Mouse (Mus musculus): ENCODE measurements at regions not wholly inside any gene's neighbourhood (a gene's known extent, or its start where the extent isn't known, plus 50 kb on each side); places are given as distances from the start of the nearest gene placed in this dataset.

- Histone ChIP-seq H3K27ac (replicated peaks) (peak overlapping the region; percentile 3; the same call in 1 of the 2 replicates), H3K9me3 (replicated peaks) (no peaks in the 10 kb centered on the region), H3K36me3 (no peaks in the 10 kb centered on the region), H3K4me3 (no peak overlapping the region), H3K4me1 (peaks cover 5% of the 10 kb centered on the region; the same call in 1 of the 2 replicates), H3K27me3 (ENCODE audit: low read depth, poor library complexity, severe bottlenecking) (no peaks in the 10 kb centered on the region)
- 88% methylated on average over 7 of the region's 7 CpGs for WGBS
- no peak for DNase-seq (ENCODE audit: low spot score)
Observed at GRCm38 (mm10) chr3:50923327-50923726, 300.9 kb upstream of the Noct start.

DNA sequence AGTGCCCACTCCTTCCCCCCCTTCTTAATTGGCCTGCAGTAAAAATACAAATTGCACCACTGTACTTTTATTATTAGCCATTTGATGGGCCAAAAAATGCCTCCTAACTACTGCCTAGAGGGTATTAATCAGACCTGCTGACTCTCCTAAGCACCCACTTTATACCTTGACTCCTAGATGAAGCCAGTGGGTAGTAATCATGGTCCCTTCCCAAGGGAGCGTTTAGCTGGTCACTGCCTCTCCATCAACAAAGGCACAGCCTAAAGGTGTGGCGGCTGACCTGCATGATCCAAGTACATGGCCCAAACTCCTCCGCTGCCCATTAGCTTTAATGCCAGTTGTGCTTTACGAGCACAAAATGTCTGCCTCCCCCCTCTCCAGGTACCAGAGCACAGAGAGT, 296.9 kb upstream of the Noct start:
- Histone ChIP-seq H3K36me3 (no peaks in the 10 kb centered on the region), H3K4me3 (no peak overlapping the region), H3K9me3 (replicated peaks) (no peaks in the 10 kb centered on the region), H3K4me1 (peaks cover 5% of the 10 kb centered on the region; the same call in 1 of the 2 replicates), H3K27ac (replicated peaks) (no peak overlapping the region), H3K27me3 (ENCODE audit: low read depth, poor library complexity, severe bottlenecking) (no peaks in the 10 kb centered on the region)
- no peak for DNase-seq (ENCODE audit: low spot score)
- WGBS, result 90% methylated on average over 4 of the region's 4 CpGs

DNA sequence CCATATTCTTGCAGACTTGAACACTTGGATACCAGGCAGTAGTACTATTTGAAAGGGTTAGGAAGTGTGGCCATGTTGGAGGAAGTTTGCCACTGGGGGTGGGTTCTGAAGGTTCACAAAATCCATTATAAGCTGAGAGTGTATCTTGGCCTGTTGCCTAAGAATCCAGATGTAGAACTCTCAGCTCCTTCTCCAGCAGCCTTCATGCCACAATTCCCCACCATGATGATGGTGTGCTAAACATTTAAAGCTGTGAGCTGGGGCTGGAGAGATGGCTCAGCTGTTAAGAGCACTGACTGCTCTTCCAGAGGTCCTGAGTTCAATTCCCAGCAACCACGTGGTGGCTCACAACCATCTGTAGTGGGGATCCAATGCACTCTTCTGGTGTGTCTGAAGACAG, 295.2 kb upstream of the Noct start:
- no peaks in the 10 kb centered on the region for H3K9me3 ChIP-seq (replicated peaks)
- WGBS, result 83% methylated on average over 1 of the region's 1 CpGs
- H3K4me3 ChIP-seq, result no peak overlapping the region
- no peaks in the 10 kb centered on the region for H3K4me1 ChIP-seq
- H3K27me3 ChIP-seq (ENCODE audit: low read depth, poor library complexity, severe bottlenecking), result no peaks in the 10 kb centered on the region
- H3K36me3 ChIP-seq, result no peaks in the 10 kb centered on the region
- no peak for DNase-seq (ENCODE audit: low spot score)
- H3K27ac ChIP-seq (replicated peaks), result no peak overlapping the region

DNA sequence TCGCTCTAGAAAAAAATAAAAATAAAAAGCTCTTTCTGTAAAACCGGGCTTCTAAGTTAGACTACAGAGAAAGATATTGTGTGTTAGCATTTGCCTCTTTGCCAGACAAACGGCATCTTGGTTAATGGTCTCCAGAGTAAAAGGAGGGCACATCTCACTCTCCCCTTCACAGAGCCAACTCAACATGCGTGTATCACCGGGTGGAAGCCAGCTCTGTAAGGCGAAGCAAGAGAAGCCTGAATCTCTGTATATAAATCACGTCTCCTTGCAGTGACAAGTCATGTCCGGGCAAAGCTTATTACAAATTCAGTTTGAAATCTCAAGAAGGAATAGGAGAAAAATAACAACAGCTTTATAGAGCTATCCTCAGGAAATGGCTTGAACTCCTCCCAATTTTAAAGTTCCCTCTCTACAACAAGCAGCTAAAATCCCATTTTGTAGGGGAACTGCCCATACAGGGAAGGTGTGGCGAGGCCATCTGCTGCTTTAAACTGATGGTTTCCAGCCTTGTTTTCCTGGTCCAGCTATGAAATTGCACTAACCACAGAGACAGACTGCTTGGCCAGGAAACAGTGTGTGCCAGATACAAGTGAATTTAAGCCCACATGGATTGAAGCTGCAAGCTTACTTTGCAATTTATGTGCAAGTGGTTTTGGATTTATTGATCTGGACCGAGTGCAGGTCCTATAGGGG, 291.7 kb upstream of the Noct start:
- H3K4me3 ChIP-seq, result no peak overlapping the region
- no peak for DNase-seq (ENCODE audit: low spot score)
- H3K27me3 ChIP-seq (ENCODE audit: low read depth, poor library complexity, severe bottlenecking), result no peaks in the 10 kb centered on the region
- H3K27ac ChIP-seq (replicated peaks), result no peak overlapping the region
- H3K36me3 ChIP-seq, result no peaks in the 10 kb centered on the region
- 91% methylated on average over 10 of the region's 10 CpGs for WGBS
- no peaks in the 10 kb centered on the region for H3K9me3 ChIP-seq (replicated peaks)
- no peaks in the 10 kb centered on the region for H3K4me1 ChIP-seq

DNA sequence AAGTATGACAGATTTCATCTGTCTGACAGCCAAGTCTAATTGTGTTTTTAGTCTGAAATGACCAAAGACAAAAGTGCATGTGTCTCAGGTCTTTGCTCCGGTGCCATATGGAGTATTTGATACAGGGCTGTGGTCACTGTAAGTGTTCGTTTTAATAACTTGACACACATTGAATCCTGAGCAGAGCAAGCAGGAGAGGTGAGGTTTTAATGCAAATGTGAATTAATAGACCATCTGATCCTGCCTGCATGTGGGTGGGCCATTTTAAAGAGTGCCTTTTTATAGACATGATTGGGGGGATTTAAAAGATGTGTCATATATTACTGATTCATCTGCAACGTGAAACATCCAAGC, 291.2 kb upstream of the Noct start:
- no peak overlapping the region for H3K27ac ChIP-seq (replicated peaks)
- no peak for DNase-seq (ENCODE audit: low spot score)
- no peaks in the 10 kb centered on the region for H3K27me3 ChIP-seq (ENCODE audit: low read depth, poor library complexity, severe bottlenecking)
- no peak overlapping the region for H3K4me3 ChIP-seq
- H3K36me3 ChIP-seq, result no peaks in the 10 kb centered on the region
- 92% methylated on average over 3 of the region's 3 CpGs for WGBS
- H3K4me1 ChIP-seq, result no peaks in the 10 kb centered on the region
- H3K9me3 ChIP-seq (replicated peaks), result no peaks in the 10 kb centered on the region

DNA sequence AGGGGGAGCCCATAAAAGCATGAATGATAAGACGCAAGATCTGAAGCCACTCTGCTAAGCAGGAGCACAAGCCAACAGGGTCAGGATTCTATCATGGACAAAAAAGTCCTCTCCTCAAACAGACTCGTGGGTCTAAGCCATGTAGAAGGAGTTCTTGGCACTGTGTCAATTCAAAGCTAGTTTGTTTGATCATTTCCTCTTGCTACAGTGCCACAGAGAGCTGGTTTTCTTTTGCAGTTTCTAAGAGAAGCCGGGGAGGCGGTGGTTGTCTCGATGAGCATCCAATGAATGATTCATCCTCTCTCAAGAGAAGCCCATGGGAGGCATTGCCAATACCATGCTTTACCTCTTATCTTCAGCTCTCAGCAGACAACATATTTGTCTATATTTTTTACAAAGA, 284.6 kb upstream of the Noct start:
- H3K36me3 ChIP-seq, result no peaks in the 10 kb centered on the region
- no peaks in the 10 kb centered on the region for H3K27me3 ChIP-seq (ENCODE audit: low read depth, poor library complexity, severe bottlenecking)
- WGBS, result 88% methylated on average over 5 of the region's 5 CpGs
- H3K27ac ChIP-seq (replicated peaks), result no peak overlapping the region
- no peaks in the 10 kb centered on the region for H3K4me1 ChIP-seq
- no peak overlapping the region for H3K4me3 ChIP-seq
- DNase-seq (ENCODE audit: low spot score), result no peak
- no peaks in the 10 kb centered on the region for H3K9me3 ChIP-seq (replicated peaks)

DNA sequence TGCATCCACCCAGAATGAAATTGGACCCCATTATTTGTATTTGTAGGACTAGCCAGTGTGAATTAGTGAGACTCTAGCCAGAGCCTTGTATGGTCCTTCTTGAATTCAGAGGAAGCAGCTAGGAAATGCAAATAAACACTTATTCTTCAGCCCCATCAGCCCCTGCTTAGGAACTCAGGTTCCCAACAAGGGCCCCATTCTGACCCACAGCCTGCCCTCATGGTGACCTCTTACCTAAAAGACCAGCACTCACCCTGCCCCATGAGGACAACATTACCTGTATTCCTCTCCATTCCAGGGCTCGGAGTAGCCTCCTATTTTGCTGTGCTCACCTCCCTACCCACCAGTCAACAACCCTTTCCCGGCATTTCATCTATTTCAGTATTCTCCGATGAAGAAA, 283.6 kb upstream of the Noct start:
- H3K27me3 ChIP-seq (ENCODE audit: low read depth, poor library complexity, severe bottlenecking), result no peaks in the 10 kb centered on the region
- no peaks in the 10 kb centered on the region for H3K4me1 ChIP-seq
- H3K4me3 ChIP-seq, result no peak overlapping the region
- no peak overlapping the region for H3K27ac ChIP-seq (replicated peaks)
- no peaks in the 10 kb centered on the region for H3K36me3 ChIP-seq
- WGBS, result 87% methylated on average over 3 of the region's 3 CpGs
- no peaks in the 10 kb centered on the region for H3K9me3 ChIP-seq (replicated peaks)
- DNase-seq (ENCODE audit: low spot score), result no peak

DNA sequence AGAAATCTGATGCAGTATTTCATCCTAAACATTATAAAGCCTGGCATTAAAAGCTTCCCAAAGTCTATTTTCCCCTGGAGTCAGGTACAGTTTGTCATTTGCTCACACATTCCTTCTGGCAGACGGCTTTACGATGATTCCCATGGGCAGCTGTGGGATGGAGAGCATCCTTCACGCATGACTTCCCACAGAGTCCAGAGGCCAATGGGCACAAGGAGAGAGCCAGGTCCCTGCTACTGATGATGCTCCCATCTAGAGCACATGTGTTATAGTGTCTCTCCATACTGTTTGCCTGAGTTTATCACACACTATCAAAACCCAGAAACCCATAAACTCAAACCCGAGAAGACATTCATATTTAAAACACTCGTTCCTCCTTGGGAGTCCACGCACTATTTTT, 270.8 kb upstream of the Noct start:
- no peak overlapping the region for H3K4me3 ChIP-seq
- no peaks in the 10 kb centered on the region for H3K36me3 ChIP-seq
- no peak overlapping the region for H3K27ac ChIP-seq (replicated peaks)
- 83% methylated on average over 6 of the region's 6 CpGs for WGBS
- no peaks in the 10 kb centered on the region for H3K27me3 ChIP-seq (ENCODE audit: low read depth, poor library complexity, severe bottlenecking)
- no peaks in the 10 kb centered on the region for H3K4me1 ChIP-seq
- H3K9me3 ChIP-seq (replicated peaks), result no peaks in the 10 kb centered on the region
- DNase-seq (ENCODE audit: low spot score), result no peak

- WGBS, result 97% methylated on average over 2 of the region's 2 CpGs
- Histone ChIP-seq H3K4me3 (no peak overlapping the region), H3K4me1 (no peaks in the 10 kb centered on the region), H3K27ac (replicated peaks) (no peak overlapping the region), H3K9me3 (replicated peaks) (no peaks in the 10 kb centered on the region), H3K36me3 (no peaks in the 10 kb centered on the region), H3K27me3 (ENCODE audit: low read depth, poor library complexity, severe bottlenecking) (no peaks in the 10 kb centered on the region)
- DNase-seq (ENCODE audit: low spot score), result no peak
Observed at GRCm38 (mm10) chr3:50970386-50970785, 253.9 kb upstream of the Noct start.

DNA sequence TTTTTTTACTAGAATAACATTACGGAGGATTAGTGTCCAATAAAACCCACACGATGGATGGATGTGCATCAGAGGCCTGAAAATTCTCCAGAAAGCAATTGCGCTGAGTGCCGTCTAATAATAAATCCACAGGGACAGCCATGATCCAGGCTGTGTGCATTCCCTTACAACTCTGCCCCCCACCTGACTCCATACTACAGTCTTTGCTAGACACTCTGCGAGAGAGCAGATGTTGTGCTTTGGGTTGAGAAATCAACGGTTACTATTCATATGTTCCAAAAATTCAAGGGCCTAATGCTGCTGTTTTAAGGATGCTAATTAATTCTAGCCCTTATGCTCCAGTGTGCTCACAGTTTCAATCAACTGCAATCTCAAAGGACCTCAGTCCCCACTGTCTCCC, 251.2 kb upstream of the Noct start:
- H3K9me3 ChIP-seq (replicated peaks), result no peaks in the 10 kb centered on the region
- H3K36me3 ChIP-seq, result no peaks in the 10 kb centered on the region
- DNase-seq (ENCODE audit: low spot score), result no peak
- H3K27me3 ChIP-seq (ENCODE audit: low read depth, poor library complexity, severe bottlenecking), result no peaks in the 10 kb centered on the region
- no peak overlapping the region for H3K4me3 ChIP-seq
- 94% methylated on average over 6 of the region's 6 CpGs for WGBS
- H3K4me1 ChIP-seq, result no peaks in the 10 kb centered on the region
- H3K27ac ChIP-seq (replicated peaks), result no peak overlapping the region

DNA sequence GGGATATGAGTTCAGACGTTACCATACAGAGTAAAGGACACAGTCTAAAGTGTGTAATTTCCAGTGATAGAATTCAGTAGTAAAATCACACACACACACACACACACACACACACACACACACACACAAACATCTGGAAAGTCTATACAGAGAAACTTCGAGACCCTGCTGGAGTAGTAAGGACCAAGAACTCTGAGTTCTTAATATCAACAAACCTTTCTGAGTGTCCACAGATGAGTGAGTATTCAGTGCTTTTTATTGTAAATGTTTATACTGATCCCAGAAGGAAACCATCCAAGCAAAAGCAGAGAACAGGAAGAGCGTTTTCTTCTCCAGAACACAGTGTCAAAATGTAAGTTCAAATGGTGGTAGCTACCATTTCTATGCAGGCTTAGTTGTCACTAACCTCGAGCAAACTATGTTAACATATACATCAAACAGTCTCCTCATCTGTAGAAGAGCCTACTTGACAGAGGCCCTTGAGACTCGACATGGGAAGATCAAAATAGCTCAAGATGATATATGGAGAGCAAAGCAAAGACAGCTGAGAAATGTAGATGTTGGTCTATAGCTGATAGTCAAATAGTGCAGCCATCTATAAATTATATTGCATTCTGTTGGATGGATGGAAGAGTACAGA, 248.0 kb upstream of the Noct start:
- Histone ChIP-seq H3K4me3 (no peak overlapping the region), H3K36me3 (no peaks in the 10 kb centered on the region), H3K27ac (replicated peaks) (no peak overlapping the region), H3K4me1 (no peaks in the 10 kb centered on the region), H3K9me3 (replicated peaks) (no peaks in the 10 kb centered on the region), H3K27me3 (ENCODE audit: low read depth, poor library complexity, severe bottlenecking) (no peaks in the 10 kb centered on the region)
- WGBS, result 87% methylated on average over 5 of the region's 5 CpGs
- DNase-seq (ENCODE audit: low spot score), result no peak

DNA sequence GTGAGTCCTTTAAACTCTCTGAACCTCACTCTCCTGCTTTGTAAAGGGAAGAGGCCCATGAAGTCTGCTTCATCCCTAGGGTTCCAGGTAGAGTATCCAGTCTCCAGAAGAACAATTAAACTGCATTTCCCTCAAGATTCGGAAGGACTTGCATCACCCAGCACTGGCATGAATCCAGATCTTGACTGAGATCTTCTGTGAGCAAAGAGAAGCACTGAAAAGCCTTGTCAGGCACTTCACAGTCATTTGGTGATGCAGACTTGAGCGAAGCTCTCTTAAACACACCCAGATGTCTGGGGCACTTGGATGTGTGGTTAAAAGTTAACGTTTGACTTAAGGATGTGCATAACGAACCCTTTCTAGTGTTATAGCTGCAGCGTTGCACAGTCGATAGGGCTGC, 247.4 kb upstream of the Noct start:
- no peaks in the 10 kb centered on the region for H3K36me3 ChIP-seq
- no peaks in the 10 kb centered on the region for H3K27me3 ChIP-seq (ENCODE audit: low read depth, poor library complexity, severe bottlenecking)
- 87% methylated on average over 6 of the region's 6 CpGs for WGBS
- no peak for DNase-seq (ENCODE audit: low spot score)
- no peak overlapping the region for H3K4me3 ChIP-seq
- no peaks in the 10 kb centered on the region for H3K4me1 ChIP-seq
- no peak overlapping the region for H3K27ac ChIP-seq (replicated peaks)
- H3K9me3 ChIP-seq (replicated peaks), result no peaks in the 10 kb centered on the region

DNA sequence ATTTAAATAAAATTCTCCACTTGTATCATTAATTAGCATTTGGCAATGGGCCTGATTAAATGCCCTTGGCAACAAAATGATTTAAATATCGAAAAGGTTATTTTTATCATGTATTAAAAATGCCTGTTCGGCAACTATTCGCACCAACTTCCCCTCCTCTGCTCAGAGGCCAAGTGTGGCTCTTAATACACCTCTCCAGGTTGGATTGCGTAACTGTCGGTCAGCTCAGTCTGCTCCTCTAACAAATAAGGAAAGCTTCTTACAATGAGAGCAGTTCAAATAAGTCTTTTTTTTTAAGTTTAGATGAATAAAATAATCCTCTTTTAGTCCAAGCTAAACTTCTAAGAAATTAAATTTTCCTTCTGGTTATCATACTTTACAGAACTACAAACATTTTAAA, 245.6 kb upstream of the Noct start:
- Histone ChIP-seq H3K4me1 (peaks cover 13% of the 10 kb centered on the region), H3K4me3 (no peak overlapping the region), H3K27ac (replicated peaks) (no peak overlapping the region), H3K9me3 (replicated peaks) (no peaks in the 10 kb centered on the region), H3K27me3 (ENCODE audit: low read depth, poor library complexity, severe bottlenecking) (no peaks in the 10 kb centered on the region), H3K36me3 (no peaks in the 10 kb centered on the region)
- WGBS, result 95% methylated on average over 5 of the region's 5 CpGs
- DNase-seq (ENCODE audit: low spot score), result no peak
